Mouse (Mus musculus) C3H10T1/2 (cell line): Measurements from ENCODE around the gene Fbxw19. TPM values are rescaled to one million over a fixed set of nuclear protein-coding genes. Genes with fewer than 3 reads are reported as not detected.

Source experiments
- polyA plus RNA-seq, 2 experiments: library from polyadenylated mRNA; unstranded; fragments of >200 nt; fragmentation: generic; extraction: Trizol; gene quantifications; one replicate each; pipeline ENCODE4 v1.2.1; 2012; ENCODE audit warnings: missing spikeins in 2 of 2

Gene Fbxw19
- polyA plus RNA-seq, result not detected

DNA sequence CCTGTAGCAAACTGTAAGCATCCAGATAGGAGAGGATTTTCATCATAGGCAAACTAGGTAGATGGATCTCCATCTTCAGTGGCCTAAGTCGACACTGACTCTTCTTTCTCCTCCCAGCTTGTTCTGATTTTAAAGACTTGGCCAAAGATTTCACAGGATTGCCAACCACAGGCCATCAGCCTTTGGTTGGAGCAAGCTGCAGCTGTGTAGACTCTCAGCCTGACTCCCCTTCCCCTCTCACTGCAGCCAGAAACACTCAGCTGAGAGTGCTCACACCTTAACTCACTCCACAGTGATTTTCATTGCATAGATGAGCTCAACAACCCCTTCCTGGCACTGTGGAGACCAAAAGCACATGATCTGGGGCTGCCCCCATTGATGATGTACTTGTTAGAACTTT, at the start of gene Fbxw19:
Gene Fbxw19, minus strand, starts transcription at position 101 of the 400 bp plus-strand sequence.

DNA sequence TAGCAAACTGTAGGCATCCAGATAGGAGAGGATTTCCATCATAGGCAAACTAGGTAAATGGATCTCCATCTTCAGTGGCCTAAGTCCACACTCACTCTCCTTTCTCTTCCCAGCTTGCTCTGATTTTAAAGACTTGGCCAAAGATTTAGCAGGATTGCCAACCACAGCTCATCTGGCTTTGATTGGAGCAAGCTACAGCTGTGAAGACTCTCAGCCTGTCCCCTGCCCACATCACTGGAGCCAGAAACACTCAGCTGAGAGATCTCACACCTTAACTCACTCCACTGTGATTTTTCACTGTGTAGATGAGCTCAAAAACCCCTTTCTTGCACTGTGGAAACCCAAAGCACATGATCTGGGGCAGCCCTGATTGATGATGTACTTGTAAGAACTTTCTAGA, 46.6 kb downstream of the Fbxw19 start, which contains the start of gene Fbxw16:
Gene Fbxw16, minus strand, starts transcription at position 101 of the 400 bp plus-strand sequence.

Other genes starting within 250 kb of the Fbxw19 start
- gene Fbxw14, start 208.2 kb downstream of the Fbxw19 start, polyA plus RNA-seq, result not detected
- gene Fbxw28, start 156.2 kb downstream of the Fbxw19 start, polyA plus RNA-seq, result not detected
- gene Fbxw22, start 91.6 kb downstream of the Fbxw19 start, polyA plus RNA-seq, result not detected
- gene Fbxw16, start 46.7 kb downstream of the Fbxw19 start, polyA plus RNA-seq, result not detected
- not detected for gene Fbxw15, start 72.4 kb upstream of the Fbxw19 start, polyA plus RNA-seq
- gene Fbxw24, start 130.2 kb upstream of the Fbxw19 start, polyA plus RNA-seq, result not detected
- gene Fbxw25, start 168.8 kb upstream of the Fbxw19 start, polyA plus RNA-seq, result not detected
- not detected for gene Fbxw18, start 206.8 kb upstream of the Fbxw19 start, polyA plus RNA-seq